Mouse (Mus musculus) CH12.LX (cell line): ENCODE data around the gene Fkbp7. TPM values are rescaled to one million over a fixed set of nuclear protein-coding genes. Genes with fewer than 3 reads are reported as not detected.

Experiments
- DNase-seq: peaks from one replicate; pipeline ENCODE4 v3.0.0-alpha.2; 2013; ENCODE audit errors: extremely low read depth
- H3K27ac ChIP-seq: 2 replicates; pipeline ENCODE4 v1.5.1; 2012; ENCODE audit warnings: low read depth, mild to moderate bottlenecking, control low read depth, moderate library complexity; ENCODE audit not compliant: insufficient read depth
- H3K27me3 ChIP-seq: replicated peaks from 2 replicates; pipeline ENCODE3; 2012; ENCODE audit warnings: inconsistent platforms
- H3K36me3 ChIP-seq, 2 experiments: replicated peaks in 1 of 2; 2 replicates each; pipeline versions ENCODE3 to v1.6.1; 2012; ENCODE audit warnings: inconsistent platforms in 1 of 2, low read length in 1 of 2, mild to moderate bottlenecking in 1 of 2, mixed read lengths in 1 of 2, moderate library complexity in 1 of 2; ENCODE audit not compliant: control insufficient read depth in 1 of 2, insufficient read depth in 1 of 2
- H3K4me1 ChIP-seq, 2 experiments: 2 replicates each; pipeline ENCODE4 v1.6.1; 2012; ENCODE audit warnings: inconsistent platforms in 1 of 2, moderate library complexity in 1 of 2; ENCODE audit not compliant: insufficient read depth in 2 of 2, control insufficient read depth in 1 of 2
- H3K4me2 ChIP-seq: 2 replicates; pipeline ENCODE4 v1.6.1; 2012; ENCODE audit warnings: low read depth, mild to moderate bottlenecking, control low read depth; ENCODE audit not compliant: poor library complexity, insufficient read depth, severe bottlenecking
- H3K4me3 ChIP-seq, 3 experiments: fragments of 150-350 bp in 1 of 3; sonication (generic) in 1 of 3; replicated peaks in 1 of 3; 2 replicates each; pipeline versions ENCODE3 to v1.5.1; 2011 to 2012; ENCODE audit warnings: low read depth in 2 of 3, low read length in 2 of 3, mild to moderate bottlenecking in 2 of 3, moderate library complexity in 2 of 3, control low read depth in 1 of 3, improper control_type of control experiment in 1 of 3, inconsistent platforms in 1 of 3, mixed read lengths in 1 of 3; ENCODE audit not compliant: poor library complexity in 1 of 3
- H3K79me2 ChIP-seq: replicated peaks from 2 replicates; pipeline ENCODE4 v1.6.1; 2012; ENCODE audit warnings: mild to moderate bottlenecking, moderate library complexity; ENCODE audit not compliant: control insufficient read depth, poor library complexity, insufficient read depth, severe bottlenecking; ENCODE audit errors: extremely low read depth
- H3K9ac ChIP-seq: 2 replicates; pipeline ENCODE4 v1.6.1; 2012; ENCODE audit warnings: low read depth, mild to moderate bottlenecking, control low read depth, moderate library complexity; ENCODE audit not compliant: insufficient read depth
- H3K9me3 ChIP-seq: replicated peaks from 2 replicates; pipeline ENCODE3; 2012; ENCODE audit warnings: low read length, inconsistent platforms, mixed read lengths
- CHD1 ChIP-seq: IDR thresholded peaks from 2 replicates; pipeline ENCODE4 v1.6.1; 2012; ENCODE audit warnings: low read depth, low read length, improper control_type of control experiment, inconsistent platforms
- ETS1 ChIP-seq: conservative IDR thresholded peaks from 2 replicates; pipeline ENCODE4 v1.6.1; 2012; ENCODE audit warnings: low read depth, mild to moderate bottlenecking, inconsistent platforms, low read length, improper control_type of control experiment, moderate library complexity
- HCFC1 ChIP-seq: IDR thresholded peaks from 2 replicates; pipeline ENCODE4 v1.6.1; 2012; ENCODE audit warnings: low read depth, mild to moderate bottlenecking, inconsistent platforms, low read length, improper control_type of control experiment
- IRF4 ChIP-seq: IDR thresholded peaks from 2 replicates; pipeline ENCODE4 v1.6.1; 2014; ENCODE audit warnings: low read depth, mild to moderate bottlenecking, inconsistent platforms, low read length, improper control_type of control experiment
- JUND ChIP-seq: conservative IDR thresholded peaks from 2 replicates; pipeline ENCODE4 v1.6.1; 2011; ENCODE audit warnings: low read depth, low read length, improper control_type of control experiment
- KAT2A ChIP-seq: IDR thresholded peaks from 2 replicates; pipeline ENCODE4 v1.6.1; 2012; ENCODE audit warnings: low read length, improper control_type of control experiment, inconsistent platforms; ENCODE audit not compliant: insufficient replicate concordance
- MAFK ChIP-seq: IDR thresholded peaks from 2 replicates; pipeline ENCODE4 v1.6.1; 2011; ENCODE audit warnings: low read length, improper control_type of control experiment; ENCODE audit not compliant: insufficient replicate concordance
- MAZ ChIP-seq: IDR thresholded peaks from 2 replicates; pipeline ENCODE4 v1.6.1; 2012; ENCODE audit warnings: low read depth, mild to moderate bottlenecking, inconsistent platforms, low read length, improper control_type of control experiment, moderate library complexity
- MXI1 ChIP-seq: IDR thresholded peaks from 2 replicates; pipeline ENCODE4 v1.6.1; 2011; ENCODE audit warnings: mild to moderate bottlenecking, low read depth, low read length, improper control_type of control experiment
- NELFE ChIP-seq: IDR thresholded peaks from 2 replicates; pipeline ENCODE4 v1.6.1; 2011; ENCODE audit warnings: low read depth, low read length, improper control_type of control experiment
- NRF1 ChIP-seq: IDR thresholded peaks from 2 replicates; pipeline ENCODE4 v1.6.1; 2014; ENCODE audit warnings: low read depth, mild to moderate bottlenecking, inconsistent platforms, low read length, improper control_type of control experiment, moderate library complexity
- PAX5 ChIP-seq: IDR thresholded peaks from 2 replicates; pipeline ENCODE4 v1.6.1; 2012; ENCODE audit warnings: low read length, inconsistent platforms, mixed read lengths
- SIN3A ChIP-seq: IDR thresholded peaks from 2 replicates; pipeline ENCODE4 v1.6.1; 2012; ENCODE audit warnings: low read length, improper control_type of control experiment, inconsistent platforms
- SMC3 ChIP-seq: IDR thresholded peaks from 2 replicates; pipeline ENCODE4 v1.6.1; 2011; ENCODE audit warnings: low read depth, low read length, improper control_type of control experiment
- TBP ChIP-seq: conservative IDR thresholded peaks from 2 replicates; pipeline ENCODE4 v1.6.1; 2011; ENCODE audit warnings: low read depth, low read length, improper control_type of control experiment
- TCF12 ChIP-seq: IDR thresholded peaks from 2 replicates; pipeline ENCODE4 v1.6.1; 2014; ENCODE audit warnings: low read depth, mild to moderate bottlenecking, inconsistent platforms, low read length, improper control_type of control experiment
- UBTF ChIP-seq: IDR thresholded peaks from 2 replicates; pipeline ENCODE4 v1.6.1; 2012; ENCODE audit warnings: low read depth, mild to moderate bottlenecking, inconsistent platforms, low read length, improper control_type of control experiment, moderate library complexity
- USF2 ChIP-seq: conservative IDR thresholded peaks from 2 replicates; pipeline ENCODE4 v1.6.1; 2011; ENCODE audit warnings: low read depth, low read length, improper control_type of control experiment
- ZC3H11A ChIP-seq: IDR thresholded peaks from 2 replicates; pipeline ENCODE4 v1.6.1; 2012; ENCODE audit warnings: low read depth, mild to moderate bottlenecking, inconsistent platforms, low read length, improper control_type of control experiment
- ZKSCAN1 ChIP-seq: IDR thresholded peaks from 2 replicates; pipeline ENCODE4 v1.6.1; 2012; ENCODE audit warnings: low read depth, inconsistent platforms, low read length, improper control_type of control experiment, borderline replicate concordance
- ZNF384 ChIP-seq: IDR thresholded peaks from 2 replicates; pipeline ENCODE4 v1.6.1; 2012; ENCODE audit warnings: low read depth, low read length, improper control_type of control experiment, inconsistent platforms
- dilution Hi-C: fragments of 300-500 bp; cut with MboI; formaldehyde crosslinking; loops from 2 replicates; pipeline ENCODE4 v1.14.3; 2020; ENCODE audit warnings: low sequenced_read_pairs; ENCODE audit not compliant: extremely low pct_unique_long_range_greater_than_20kb, extremely low pct_ligation_motif_present
- in situ Hi-C: fragments of 300-500 bp; cut with MboI; formaldehyde crosslinking; loops from 3 replicates; pipeline ENCODE4 v1.14.3; 2019; ENCODE audit warnings: low sequenced_read_pairs, low pct_ligation_motif_present, low pct_unique_long_range_greater_than_20kb, mixed read lengths
- polyA plus RNA-seq: library from polyadenylated mRNA; unstranded; fragments of >175 nt; gene quantifications from 2 replicates; pipeline ENCODE4 v1.2.1, GENCODE M21; 2012; ENCODE audit warnings: low read depth; ENCODE audit not compliant: insufficient read length
- total RNA-seq, 2 experiments: library from RNA; depleted of rRNA; stranded (reverse); fragments of 300-350 nt in 1 of 2; fragments of >200 nt in 1 of 2; gene quantifications; 2 replicates each; pipeline ENCODE4 v1.2.3; 2012 to 2014

Fkbp7 gene
- total and polyA plus RNA-seq, 3 experiments = 1.5 to 1.7 (median 1.5) TPM

DNA sequence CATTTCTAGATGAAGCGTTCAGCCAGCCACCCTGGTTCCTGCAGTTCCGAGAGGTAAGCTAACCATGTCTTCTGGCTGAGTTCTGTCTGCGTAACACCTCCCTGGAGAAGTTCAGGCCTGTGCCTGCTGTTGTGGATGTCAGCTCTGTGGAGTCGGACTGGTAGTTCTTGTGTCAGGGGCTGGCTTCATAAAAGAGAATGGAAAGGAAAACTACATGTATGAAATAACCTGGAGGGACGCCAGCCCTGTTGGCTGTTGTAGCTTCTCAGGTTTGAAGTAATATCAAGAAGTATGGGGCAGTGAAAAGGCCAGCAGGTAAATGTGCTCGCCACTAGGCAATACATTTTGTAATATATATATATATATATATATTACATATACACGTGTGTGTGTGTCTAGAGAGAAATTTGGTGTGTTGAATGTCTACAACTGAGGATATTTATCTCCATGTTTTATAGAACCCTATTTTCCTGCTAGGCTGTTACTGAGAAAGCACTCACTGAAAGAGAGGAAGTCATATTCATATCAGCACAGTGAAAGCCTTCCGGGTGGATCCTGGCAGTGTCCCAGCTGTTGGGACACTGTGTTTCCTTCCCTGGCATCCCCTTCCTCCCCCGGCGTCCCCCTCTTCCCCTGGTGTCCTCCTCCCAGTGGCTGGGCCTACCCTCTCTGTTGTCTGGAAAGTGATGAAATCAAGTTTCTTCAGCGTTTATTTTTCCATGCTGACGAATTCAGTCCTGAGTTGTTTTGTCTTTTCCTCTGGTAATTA lies 17.7 kb upstream of the Fkbp7 start:
- H3K79me2 ChIP-seq = no peaks in the 10 kb centered on the region; the same call in 1 of the 2 replicates
- H3K4me1 ChIP-seq = peaks cover 0 to 10% of the 10 kb centered on the region in 2 experiments; a peak in 2 of 4 replicates
- H3K9ac ChIP-seq = no peak overlapping the region
- no peaks in the 10 kb centered on the region for H3K27me3 ChIP-seq
- no peak overlapping the region for H3K4me3 ChIP-seq
- H3K9me3 ChIP-seq = no peaks in the 10 kb centered on the region
- H3K36me3 ChIP-seq = peaks cover 69 to 93% of the 10 kb centered on the region in 2 experiments
- no peak for DNase-seq
- in situ Hi-C loops = no loop called here
- H3K4me2 ChIP-seq = no peak overlapping the region
- no peak overlapping the region for H3K27ac ChIP-seq
- dilution Hi-C loops = no loop called here
- TF ChIP-seq ZC3H11A (no peak), TBP (no peak), KAT2A (no peak), ZNF384 (no peak), JUND (no peak), ETS1 (no peak), UBTF (no peak)

DNA sequence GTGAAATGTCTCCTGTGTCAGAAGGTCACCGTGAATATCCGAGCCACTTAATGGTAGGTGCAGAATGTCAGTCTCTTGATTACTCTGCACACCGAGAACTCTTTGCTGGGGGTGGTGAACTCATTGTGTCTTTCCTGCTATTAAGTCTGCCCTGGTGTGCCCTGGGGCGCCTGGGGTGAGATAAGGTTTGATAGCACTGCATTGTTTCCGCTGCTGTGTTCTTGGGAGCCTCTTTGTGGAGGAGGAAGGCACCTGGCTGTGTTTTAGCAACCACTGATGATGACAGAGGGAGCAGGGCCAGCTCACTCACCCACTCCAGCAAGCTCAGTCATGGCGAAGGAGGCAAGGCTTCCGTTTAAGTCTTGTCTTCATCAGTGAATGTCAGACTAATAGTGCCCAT lies 15.2 kb upstream of the Fkbp7 start:
- H3K9ac ChIP-seq = no peak overlapping the region
- DNase-seq = no peak
- dilution Hi-C loops (no loop called here), in situ Hi-C loops (no loop called here)
- no peaks in the 10 kb centered on the region for H3K27me3 ChIP-seq
- H3K36me3 ChIP-seq = peaks cover 59 to 89% of the 10 kb centered on the region in 2 experiments
- TF ChIP-seq MXI1 (no peak), TBP (no peak), PAX5 (no peak), ZKSCAN1 (no peak), MAZ (no peak), TCF12 (no peak)
- no peaks in the 10 kb centered on the region; the same call in 1 of the 2 replicates for H3K79me2 ChIP-seq
- H3K9me3 ChIP-seq = no peaks in the 10 kb centered on the region
- no peak overlapping the region for H3K4me2 ChIP-seq
- no peak overlapping the region for H3K4me3 ChIP-seq
- peaks cover 0 to 7% of the 10 kb centered on the region in 2 experiments; a peak in 2 of 4 replicates for H3K4me1 ChIP-seq
- H3K27ac ChIP-seq = no peak overlapping the region

DNA sequence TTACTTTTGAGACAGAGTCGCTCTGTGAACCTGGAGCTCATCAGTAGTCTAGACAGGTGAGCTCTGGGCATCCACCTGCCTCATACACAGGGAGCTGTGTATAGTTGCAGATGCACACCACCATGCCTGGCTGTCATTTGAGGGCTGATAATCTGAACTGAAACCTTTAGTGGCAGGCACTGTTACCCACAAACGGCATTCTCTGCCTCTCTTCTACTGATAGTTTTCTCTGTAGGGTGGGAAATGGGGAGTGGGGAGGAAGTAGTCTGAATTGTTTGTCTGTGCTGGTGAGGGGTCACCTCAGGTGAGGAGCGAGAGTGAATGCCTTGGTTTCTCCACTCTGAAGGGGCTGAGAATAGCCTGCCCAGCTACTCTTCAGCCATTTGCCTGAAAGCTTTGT lies 14.7 kb upstream of the Fkbp7 start:
- H3K36me3 ChIP-seq = peaks cover 60 to 89% of the 10 kb centered on the region in 2 experiments

More for the DNA sequence above, 14.7 kb upstream of the Fkbp7 start:
- Histone ChIP-seq H3K4me2 (no peak overlapping the region), H3K4me1 (peaks cover 0 to 7% of the 10 kb centered on the region in 2 experiments; a peak in 2 of 4 replicates), H3K9ac (no peak overlapping the region), H3K27ac (no peak overlapping the region), H3K27me3 (no peaks in the 10 kb centered on the region), H3K9me3 (no peaks in the 10 kb centered on the region), H3K79me2 (no peaks in the 10 kb centered on the region; the same call in 1 of the 2 replicates), H3K4me3 (no peak overlapping the region)
- in situ Hi-C loops (no loop called here), dilution Hi-C loops (no loop called here)
- DNase-seq = no peak
- TF ChIP-seq MAFK (no peak), SIN3A (no peak), NRF1 (no peak), NELFE (no peak), SMC3 (no peak), ETS1 (no peak), JUND (no peak), ZNF384 (no peak), HCFC1 (no peak), USF2 (no peak), IRF4 (no peak), CHD1 (no peak), MXI1 (no peak), MAZ (no peak)
